Mouse (Mus musculus) CH12F3 (cell line): ENCODE data around the gene Klf14.

ENCODE experiments used
- in situ Hi-C: fragments of 300-500 bp; cut with MboI; formaldehyde crosslinking; loops from 2 replicates; pipeline ENCODE4 v1.14.3; 2020; ENCODE audit warnings: low sequenced_read_pairs

The Klf14 gene

DNA sequence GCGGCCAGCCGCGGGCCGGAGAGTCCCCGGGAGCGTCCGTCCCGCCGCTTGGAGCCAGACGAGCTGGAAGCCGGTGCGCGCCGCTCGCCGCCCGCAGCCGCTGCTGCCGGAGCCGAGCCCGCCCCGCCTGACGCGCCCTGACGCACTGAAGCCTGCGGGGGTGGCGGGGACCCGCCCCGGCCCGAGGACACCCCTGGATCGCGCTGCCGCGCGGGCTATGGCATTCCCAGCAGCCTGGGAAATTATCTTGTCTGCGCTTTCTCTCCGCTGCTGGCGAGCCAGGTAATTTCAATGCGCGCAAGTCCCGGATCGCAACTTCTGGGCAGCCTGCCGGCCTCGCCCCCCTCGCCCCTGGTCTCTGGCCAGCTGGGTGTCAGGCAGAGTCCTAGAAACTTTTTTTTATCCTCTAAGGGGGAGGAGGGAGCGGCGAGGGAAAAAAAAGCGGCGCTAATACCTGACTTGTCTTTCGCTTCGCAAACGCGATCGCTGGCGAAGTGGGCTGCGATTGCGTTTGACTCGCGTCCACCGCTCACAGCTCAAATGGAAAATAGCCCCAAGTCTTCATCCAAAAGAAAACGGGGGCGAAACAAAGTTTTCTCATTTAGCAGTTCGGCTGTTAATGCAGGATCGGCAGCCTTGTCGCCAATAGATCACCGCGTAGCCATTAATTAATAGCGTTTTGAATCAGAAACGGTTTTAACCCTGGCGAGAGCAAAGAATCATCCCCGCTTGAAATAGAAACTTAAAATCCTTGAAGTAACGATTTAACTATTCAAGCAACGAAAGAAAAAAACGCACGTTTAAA is at the start of gene Klf14:
Klf14 (minus strand) TSS at position 343 of the 805 bp plus-strand sequence.
- in situ Hi-C loops, result no loop called here

DNA sequence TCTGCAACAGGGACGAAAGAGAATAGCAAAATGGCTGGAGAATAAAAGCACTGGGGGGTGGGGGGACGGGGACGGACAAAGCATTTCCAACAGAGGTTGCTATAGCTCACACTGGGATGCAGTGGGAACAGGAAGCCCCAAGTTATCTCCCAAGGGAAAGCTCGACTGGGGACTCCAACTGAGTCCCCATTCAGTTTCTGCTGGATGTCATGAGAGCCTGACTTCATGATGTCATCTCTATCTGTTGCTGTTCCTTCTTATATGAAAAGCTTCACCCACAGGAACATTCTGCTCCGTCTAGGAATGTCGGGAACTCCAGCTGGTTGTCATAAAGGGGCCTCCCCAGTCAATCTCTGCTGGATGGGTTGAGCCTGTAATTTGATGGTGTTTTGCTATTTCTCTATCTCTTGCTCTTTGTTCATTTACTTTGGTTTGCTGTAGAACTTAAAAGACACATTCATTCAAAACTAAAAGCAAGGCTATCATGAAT is 47.3 kb upstream of the Klf14 start:
- in situ Hi-C loops, result no loop called here

DNA sequence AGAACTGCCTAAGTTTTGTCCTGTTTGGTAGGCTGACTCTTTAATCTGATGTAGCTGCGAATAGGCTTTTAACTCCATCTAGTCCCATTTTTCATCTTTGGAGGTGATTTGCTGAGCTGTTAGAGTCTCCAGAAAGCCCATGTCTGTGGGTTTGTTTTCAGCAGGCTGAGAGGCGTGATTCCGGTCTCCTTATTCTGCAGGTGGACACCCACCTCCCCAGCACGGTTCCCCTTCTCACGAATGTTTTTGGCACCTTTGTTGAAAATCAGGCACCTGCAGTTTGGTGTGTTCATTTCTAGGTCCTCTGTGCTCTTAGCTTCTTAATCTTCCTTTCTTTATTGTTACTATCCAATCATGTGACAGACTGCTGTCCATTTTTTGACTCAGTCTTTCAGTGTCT is 27.5 kb upstream of the Klf14 start:
- in situ Hi-C loops, result loop anchor here (25.0 kb wide), 1 partner anchor 574 kb away; the partner anchor contains the start of gene Klhdc10

DNA sequence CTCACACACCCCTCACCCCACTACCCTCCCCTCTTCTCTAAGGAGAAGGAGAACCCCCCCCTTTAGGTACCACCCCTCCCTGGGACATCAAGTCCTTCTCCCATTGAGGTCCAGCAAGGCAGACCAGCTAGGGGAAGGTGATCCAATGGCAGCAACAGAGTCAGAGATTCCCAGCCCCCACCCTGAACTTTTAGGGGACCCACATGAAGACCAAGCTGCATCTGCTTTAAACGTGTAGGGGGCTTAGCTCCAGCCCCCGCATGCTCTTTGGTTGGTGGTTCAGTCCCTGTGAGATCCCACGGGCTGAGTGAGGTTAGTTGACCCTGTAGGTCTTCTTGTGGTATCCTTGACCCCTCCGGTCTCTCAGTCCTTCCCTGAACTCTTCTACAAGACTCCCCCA is 24.1 kb upstream of the Klf14 start:
- in situ Hi-C loops, result loop anchor here (25.0 kb wide), 1 partner anchor 571 kb away; the partner anchor contains the start of gene Klhdc10

DNA sequence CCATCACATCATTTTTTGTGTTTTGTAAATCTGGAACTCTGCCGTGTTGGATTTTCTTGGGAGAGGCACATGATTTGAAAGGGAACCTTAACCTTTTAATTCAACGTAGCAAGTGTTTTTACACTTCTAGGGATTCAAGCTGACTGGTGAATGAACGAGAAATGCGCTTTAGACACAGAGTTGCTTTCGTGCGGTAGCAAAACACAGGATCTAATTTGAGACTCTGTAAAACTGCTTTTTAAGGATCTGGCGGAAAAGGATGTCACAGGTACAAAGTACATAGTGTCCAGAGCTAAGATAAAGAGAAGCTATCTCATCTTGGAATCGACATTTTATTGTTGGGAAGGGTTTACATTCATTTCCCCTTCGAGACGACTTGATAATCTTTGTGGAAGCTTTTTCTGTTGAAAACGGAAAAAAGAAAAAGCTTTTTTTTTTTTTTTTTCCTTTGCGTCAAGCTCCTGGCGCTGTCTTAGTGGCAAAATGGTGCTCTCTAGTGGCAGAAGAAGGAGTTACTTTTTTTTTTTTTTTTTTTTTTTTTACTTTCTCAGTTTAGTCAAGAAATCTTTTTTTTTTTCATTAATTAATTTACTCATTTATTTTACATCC is 23.6 kb upstream of the Klf14 start:
- in situ Hi-C loops, result loop anchor here (25.0 kb wide), 1 partner anchor 570 kb away; the partner anchor contains the start of gene Klhdc10

DNA sequence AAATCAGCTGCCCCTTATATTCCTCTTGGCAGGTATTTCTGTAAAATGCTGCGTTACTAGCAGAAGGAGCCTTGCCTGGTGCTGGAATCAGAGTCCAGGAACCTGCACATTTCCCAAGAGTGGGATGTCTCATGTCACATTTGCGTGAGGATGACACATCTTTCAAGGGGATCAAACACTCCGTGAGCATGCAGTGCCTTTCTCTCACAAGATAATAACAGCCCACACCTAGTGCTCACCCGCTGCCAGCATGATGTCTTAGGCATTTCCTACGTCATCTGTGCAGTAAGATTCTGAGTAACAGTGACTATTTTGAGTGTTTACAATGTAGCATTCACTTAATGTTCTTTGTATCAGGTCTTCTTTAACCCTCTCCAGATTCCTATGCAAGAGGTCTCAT is 22.5 kb upstream of the Klf14 start:
- in situ Hi-C loops, result loop anchor here (25.0 kb wide), 1 partner anchor 569 kb away; the partner anchor contains the start of gene Klhdc10

DNA sequence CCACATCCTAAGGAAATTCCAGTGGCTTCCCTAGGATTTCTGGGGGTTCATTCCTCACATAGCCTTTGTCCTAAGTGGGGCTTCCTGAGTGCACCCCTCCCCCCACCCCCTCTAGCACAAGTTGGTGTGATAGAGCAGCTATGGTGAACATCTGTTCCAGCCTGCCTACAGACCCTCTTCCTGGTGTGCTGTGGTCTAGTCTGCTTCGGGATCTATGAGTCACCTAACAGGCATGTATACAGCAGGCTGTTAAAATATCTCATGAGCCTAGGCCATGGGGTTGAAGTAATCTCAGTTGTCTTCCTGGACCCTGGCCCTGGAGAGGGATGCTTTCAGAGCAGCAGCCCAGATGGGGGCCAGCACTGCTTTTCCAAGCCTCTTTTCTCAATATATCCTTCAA is 19.7 kb upstream of the Klf14 start:
- in situ Hi-C loops, result loop anchor here (25.0 kb wide), 1 partner anchor 566 kb away; the partner anchor contains the start of gene Klhdc10

DNA sequence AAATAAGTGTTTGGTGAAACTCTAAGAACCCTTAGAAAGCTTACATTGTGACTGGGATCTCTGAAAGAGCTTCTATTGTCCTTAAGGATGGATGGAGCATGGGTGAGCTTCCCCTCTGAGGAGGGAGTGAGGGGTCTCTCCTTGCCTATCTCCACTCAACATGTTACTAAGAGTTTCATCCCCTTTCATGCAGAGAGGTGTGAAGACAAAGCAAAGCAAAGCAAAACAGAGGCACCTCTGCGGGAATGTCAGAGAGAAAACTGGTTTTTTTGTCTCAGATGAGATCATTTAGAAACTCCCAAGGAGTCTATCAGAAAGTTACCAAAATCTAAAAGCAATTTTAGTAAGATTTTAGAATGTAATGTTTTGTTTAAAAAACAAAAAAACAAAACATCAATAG is 13.2 kb upstream of the Klf14 start:
- in situ Hi-C loops, result no loop called here

DNA sequence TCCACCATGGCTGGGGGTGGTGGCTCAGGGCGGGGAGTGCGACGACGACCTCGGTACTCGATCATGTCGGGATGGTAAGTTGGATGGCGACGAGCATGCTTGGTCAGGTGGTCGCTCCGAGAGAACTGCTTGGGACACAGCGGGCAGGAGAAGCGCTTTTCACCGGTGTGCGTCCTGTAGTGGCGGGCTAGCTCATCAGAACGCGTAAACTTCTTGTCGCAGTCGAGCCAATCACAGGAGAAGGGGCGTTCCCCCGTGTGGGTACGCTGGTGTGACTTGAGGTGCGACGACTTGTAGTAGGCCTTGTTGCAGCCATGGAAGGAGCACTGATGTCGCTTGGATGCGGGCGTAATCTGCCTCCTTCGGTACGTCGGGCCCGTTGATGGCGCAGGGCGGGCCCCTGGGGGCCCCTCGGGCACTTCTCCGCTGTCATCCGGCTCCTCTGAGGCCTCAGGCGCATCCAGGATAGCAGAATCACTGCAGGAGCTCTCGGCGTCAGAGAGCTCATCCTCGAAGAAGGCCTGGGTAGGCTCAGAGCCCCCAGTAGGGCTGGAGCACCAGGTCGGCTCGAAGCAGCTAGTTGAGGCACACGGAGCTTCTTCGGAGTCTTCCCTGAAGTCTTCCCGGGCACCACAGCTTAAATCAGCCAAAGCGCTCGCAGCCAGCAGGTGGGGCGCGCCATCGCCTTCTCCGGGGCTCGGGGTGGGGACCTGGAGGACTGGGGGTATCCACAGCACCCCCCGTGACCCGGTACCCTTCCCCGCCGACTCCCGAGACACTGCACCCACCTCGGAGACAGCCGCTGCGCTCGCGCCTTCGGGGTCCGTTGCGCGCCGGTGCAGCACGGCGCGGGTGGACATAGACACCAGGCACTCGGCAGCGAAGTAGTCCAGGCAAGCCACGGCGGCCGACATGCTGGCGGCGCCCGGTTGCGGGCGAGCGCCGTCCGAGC is 818 bp downstream of the Klf14 start:
- in situ Hi-C loops, result no loop called here

DNA sequence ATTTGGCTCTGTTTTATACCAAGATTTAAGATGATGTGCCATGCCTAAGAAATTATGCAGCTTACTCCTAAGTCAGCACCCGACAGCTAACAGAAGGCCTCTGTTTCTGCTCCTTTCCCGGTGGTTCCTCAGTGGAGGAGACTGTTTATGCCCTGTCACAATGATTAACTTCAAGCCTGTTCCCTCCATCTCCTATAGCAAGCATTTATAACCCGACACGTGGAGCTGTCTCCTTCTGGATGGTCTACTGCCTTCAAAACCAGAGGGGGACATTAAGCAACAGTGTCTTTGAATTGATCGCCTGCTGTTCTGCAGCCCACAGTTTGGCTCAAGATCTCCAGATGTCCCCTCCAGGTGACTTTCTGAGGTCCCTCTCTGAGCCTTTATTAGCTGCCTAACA is 19.6 kb downstream of the Klf14 start:
- in situ Hi-C loops, result no loop called here

DNA sequence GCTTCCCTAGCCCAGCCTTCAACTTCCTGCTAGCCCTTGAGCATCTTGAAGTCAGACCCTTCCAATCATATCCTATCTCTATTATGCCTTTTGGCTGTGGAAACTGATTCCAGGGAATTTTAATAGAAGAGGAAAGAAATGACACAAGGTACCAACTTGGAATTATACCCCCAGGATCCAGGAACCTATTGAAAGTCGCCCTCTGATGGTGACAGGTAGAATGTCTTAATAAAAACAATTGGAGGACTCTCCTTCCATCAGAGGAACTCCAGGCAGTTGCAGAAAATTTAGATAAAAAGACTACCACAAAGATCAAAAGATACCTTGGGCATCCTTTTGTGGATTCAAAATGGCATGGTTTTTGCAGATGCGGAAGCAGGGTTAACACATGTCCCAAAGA is 36.1 kb downstream of the Klf14 start:
- in situ Hi-C loops, result no loop called here

DNA sequence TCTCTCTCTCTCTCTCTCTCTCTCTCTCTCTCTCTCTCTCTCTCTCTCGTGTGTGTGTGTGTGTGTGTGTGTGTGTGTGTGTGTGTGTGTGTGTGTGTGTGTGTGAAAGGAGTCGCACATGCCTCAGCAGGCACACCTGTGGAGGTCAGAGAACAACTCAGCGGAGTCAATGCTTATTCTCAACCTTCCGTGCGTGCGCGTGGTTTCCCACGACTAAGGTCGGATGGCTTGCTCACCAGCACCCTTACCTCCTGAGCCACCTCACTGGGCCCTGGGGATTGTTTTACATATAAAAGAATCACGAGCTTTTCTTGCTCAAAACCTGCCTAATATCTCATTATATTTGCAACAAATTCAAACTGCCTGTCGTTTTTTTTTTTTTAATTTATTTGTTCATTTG is 37.1 kb downstream of the Klf14 start:
- in situ Hi-C loops, result no loop called here

DNA sequence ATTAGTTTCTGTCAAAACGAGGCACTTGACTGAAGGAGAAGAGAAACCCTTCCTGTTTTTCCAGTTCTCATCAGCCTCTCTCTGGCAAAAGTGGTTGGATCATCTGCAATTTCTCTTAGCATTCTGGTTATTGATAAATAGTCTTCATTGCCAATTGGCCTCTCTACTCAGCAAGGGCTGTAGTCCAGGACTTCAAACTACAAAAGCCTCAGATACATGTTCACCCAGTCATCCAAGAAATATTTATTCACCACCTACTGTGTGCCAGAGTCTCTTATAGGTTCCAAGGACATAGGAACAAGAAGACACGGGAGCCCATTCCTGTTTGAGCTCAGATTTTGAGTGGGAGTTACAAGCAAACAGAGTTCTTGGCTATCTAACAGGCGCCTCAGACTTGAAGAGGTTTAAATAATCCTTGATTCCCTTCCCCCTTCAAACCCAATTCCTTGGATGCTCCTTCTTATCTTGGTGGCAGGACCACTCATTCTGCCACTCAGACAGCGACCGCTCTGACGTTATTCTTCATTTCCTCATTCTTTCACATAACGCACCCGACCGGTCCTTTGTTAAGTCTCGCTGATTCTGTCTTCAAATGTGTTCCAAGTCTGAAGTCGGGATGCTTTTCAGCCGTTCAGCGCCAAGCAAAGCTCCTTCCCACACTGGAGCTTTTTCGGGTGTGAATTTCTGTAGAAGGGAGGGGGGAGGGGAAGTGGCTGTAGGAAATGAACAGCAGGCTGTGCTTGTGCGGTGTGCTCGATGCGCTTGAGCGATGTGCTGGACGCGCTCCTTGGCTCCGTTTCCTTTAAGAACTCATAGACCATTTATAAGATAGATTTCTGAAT is 37.8 kb downstream of the Klf14 start:
- in situ Hi-C loops, result no loop called here

DNA sequence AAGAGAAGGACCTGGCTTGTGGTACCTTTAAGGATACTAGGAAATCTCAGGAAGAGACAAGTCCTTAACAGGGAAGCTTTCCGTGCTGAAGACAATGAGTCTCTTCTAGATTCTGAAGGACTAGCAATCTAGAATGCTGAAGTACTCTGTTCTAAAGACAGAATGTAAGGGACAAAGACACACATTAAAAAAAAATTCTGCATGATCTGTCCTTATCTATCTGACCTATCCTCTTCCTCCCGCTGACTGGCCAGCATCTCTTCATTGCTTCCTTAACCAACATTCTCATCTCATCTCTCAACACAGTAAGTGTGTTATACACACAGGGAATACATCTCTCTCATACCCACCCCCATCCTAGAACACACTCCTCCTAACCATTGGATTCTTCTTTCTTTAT is 43.4 kb downstream of the Klf14 start, which contains the start of gene Tsga13:
Tsga13 (minus strand) TSS at position 101 of the 400 bp plus-strand sequence.
- in situ Hi-C loops, result no loop called here

DNA sequence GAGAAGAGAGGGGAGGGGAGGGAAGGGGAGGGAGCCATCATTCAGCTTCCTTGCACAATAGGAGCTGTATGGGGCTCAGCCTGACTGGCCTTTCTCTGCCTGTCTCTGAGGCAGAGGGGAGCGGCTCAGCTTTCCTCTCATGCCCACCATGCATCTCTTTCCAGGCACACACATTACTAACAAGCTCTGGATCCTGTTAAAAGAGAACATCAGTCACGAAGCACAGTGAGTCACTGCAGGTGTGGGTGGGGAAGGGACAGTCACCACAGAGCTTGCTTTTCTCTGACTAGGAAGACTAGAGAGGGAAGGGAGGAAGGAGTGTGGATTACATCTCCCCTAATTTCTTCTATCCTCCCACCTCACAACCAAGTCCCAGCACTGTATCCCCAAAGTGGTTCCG is 50.9 kb downstream of the Klf14 start:
- in situ Hi-C loops, result no loop called here
